Mouse (Mus musculus): ENCODE results near the gene Acss2.

The Acss2 gene

GRCm38 (mm10) chr2:155630153-155630552 is 112.4 kb downstream of the Acss2 start:
- peak; percentile 58 for DNase-seq

- DNase-seq = peak; percentile 53
Observed at GRCm38 (mm10) chr2:155630590-155631416, 113.1 kb downstream of the Acss2 start.

DNA sequence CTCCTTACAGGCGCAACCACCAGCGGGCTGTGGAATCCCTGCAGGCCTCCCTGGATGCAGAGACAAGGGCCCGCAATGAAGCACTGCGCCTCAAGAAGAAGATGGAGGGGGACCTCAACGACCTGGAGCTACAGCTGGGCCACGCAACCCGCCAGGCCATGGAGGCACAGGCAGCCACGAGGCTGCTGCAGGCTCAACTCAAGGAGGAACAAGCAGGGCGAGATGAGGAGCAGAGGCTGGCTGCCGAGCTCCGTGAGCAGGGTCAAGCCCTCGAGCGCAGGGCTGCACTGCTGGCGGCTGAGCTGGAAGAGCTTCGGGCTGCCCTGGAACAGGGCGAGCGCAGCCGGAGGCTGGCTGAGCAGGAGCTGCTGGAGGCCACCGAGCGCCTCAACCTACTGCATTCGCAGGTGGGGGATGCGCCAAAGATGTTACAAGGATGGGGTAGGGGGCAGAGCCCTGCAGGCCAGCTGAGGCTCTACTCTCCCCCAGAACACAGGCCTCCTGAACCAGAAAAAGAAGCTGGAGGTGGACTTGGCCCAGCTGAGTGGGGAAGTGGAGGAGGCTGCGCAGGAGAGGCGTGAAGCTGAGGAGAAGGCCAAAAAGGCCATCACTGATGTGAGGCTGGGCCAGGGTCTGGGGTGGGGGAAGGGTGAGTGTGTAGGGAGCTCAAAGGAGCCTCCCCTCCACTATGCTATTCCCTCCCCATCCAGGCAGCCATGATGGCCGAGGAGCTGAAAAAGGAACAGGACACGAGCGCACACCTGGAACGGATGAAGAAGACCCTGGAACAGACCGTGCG is 114.6 kb downstream of the Acss2 start:
- DNase-seq = peak; percentile 50

GRCm38 (mm10) chr2:155633121-155633520 is 115.4 kb downstream of the Acss2 start:
- DNase-seq = peak; percentile 47

DNA sequence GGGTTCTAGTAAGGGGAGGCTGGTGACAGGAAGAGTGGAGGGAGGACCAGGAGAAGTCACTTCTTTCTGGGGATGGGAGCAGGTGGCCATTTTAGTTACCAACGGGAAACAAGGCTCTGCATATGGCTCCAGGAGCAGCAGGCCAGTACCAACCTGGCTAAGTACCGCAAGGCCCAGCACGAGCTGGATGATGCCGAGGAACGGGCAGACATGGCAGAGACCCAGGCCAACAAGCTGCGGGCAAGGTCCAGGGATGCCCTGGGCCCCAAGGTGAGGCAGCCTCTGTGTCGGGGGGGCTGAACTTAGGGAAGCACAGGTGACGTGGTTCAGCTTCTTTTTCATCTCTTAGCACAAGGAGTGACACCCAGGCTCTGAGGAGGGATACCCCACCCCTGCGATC is 116.0 kb downstream of the Acss2 start:
- peak; percentile 73 for DNase-seq

- peak; percentile 58 for DNase-seq
Observed at GRCm38 (mm10) chr2:155634562-155634961, 116.8 kb downstream of the Acss2 start.
